Mouse (Mus musculus) lung, adult 18-20 months (tissue): ENCODE data around the gene Tec.

Experiments
- DNase-seq, 2 experiments: peaks; one replicate each; pipeline ENCODE4 v3.0.0; 2022; ENCODE audit warnings: mixed read lengths in 2 of 2

The Tec gene

GRCm38 (mm10) chr5:72891534-72891933, 23.3 kb upstream of the Tec start:
- DNase-seq: peak; percentile 58 to 67

GRCm38 (mm10) chr5:72888260-72888659, 20.0 kb upstream of the Tec start:
- DNase-seq: no peak

- no peak for DNase-seq
Observed at GRCm38 (mm10) chr5:72886458-72887222, 18.4 kb upstream of the Tec start.

GRCm38 (mm10) chr5:72883706-72884105, 15.4 kb upstream of the Tec start:
- no peak for DNase-seq

GRCm38 (mm10) chr5:72882412-72882765, 14.1 kb upstream of the Tec start:
- no peak for DNase-seq

- no peak for DNase-seq
Observed at GRCm38 (mm10) chr5:72881748-72882411, 13.6 kb upstream of the Tec start.

- no peak for DNase-seq
Observed at GRCm38 (mm10) chr5:72879736-72880135, 11.5 kb upstream of the Tec start.

DNA sequence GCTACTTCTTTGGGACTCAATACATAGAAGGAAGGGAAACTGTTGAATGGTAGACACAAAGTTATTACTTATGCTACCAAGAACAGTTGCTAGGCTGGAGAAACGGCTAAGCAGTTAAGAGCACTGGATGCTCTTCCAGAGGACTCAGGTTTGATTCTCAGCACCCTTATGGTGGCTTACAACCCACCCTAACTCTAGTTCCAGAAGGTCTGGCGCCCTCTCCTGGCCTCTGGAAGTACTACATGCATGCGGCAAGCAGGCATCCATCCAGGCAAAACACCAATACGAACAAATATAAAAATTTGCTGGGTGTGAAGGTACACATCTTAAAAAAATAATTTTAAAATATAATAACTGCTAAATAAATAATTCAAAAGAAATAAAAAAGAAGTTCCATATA, 2.8 kb upstream of the Tec start:
- DNase-seq: no peak

DNA sequence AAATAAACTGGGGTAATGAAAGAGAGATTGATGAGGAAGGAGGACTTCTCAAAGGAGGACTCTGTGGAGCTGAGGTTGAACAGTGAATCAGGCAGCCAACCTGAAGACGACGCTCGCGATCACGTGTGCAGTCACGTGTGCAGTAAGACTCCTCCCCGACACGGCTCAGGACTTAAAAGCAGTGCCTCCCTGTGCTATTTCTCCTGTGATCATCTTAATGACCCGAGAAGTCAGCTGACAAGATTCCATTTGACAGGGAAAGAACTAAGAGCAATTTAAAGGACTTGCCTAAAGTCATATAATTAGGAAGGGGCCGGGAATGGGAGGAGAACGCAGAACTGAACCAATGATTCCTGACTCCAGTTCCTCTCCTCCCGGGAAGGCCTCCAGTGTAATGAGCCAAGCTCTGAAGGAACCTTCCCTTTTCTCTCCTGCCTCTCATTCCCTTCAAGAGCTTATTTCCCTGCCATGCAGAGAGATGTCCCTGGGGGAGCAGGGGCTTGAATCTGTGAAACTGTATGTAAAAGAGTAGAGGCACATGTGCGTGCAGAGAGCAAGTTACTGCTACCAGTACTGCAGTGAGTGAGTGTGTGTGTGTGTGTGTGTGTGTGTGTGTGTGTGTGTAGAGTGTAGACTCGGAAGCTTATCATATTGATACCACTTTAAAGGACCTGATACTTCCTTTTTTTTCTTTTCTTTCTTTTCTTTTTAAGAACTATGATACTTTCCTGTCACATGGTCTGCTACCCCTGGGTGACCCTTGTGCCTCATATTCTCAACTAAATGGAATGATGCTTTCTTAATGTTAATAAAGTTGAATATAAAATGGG, 1.7 kb upstream of the Tec start:
- no peak for DNase-seq

- DNase-seq: peak in 1 of 2 experiments; percentile 28
Observed at GRCm38 (mm10) chr5:72867036-72867672, 1.1 kb downstream of the Tec start.

DNA sequence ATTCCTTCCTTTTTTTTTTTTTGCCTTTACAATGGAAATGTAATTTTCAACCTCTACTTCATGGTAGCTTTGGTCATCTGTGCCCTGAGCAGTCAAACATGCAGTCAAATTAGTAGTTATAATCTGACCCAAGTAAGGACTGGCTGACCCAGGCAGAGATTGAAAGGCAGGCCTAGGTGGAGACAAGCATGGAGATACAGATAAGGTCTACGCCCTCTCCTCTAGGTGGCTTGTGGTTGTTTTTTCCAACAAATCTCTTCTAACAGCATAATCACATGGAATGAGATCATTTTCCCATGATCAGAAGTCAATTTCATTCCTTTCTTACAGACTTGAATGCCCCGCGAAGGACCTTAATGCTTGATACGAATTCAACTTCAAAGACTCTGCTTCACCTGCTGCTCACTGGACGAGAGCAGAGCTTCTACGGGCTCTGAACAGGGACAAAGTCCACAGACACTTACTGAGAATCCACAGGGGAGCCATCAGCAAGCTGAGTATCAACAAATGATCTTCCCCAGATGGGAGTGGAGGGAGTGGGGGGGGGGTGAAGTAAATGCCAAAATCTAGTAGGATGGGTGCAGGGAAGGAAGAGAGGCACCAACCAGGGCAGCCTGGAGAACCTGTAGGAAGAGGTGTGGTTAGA, 1.9 kb downstream of the Tec start:
- no peak for DNase-seq

DNA sequence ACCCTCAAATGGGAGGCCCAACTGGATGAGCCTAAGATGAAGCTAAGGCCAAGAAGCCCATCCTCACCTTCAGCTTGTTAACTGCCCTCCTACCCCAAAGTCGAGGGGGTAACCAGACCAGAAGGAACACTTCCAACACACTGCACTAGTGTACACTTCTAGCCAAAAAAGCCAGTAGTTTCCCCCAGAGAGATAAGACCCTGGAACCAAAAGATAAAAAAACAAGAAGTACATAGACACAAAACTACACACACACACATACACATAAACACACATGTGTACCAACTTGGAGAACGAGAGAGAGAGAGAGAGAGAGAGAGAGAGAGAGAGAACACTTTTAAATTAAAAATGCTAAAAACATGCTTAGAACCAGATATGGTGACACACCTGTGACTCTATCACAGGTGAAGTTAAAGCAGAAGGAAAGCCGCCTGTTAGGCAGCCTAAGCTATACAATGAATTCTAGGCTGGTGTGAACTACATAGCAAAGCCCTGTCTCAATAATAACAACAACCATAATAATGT, 3.6 kb downstream of the Tec start:
- no peak for DNase-seq

DNA sequence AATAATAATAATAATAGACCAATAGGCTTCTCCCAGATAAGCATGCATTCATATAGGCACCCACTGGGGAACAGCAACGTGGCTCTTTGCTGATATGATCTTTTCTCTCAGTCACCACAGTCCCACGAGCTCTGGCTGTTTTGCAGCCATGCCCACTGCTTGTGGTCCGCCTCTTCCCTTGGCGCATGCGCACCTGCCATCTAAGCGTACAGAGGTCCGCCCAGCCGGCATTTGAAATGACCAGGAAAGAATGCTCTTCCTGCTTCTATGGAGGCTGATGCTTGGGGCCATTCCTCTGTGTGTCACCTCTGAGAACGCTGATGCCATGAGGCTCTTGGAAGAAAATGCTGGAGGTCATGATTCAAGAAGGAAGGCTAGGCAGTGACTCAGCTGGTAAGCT, 5.1 kb downstream of the Tec start:
- peak in 1 of 2 experiments; percentile 20 for DNase-seq

- no peak for DNase-seq
Observed at GRCm38 (mm10) chr5:72861726-72862385, 6.4 kb downstream of the Tec start.

DNA sequence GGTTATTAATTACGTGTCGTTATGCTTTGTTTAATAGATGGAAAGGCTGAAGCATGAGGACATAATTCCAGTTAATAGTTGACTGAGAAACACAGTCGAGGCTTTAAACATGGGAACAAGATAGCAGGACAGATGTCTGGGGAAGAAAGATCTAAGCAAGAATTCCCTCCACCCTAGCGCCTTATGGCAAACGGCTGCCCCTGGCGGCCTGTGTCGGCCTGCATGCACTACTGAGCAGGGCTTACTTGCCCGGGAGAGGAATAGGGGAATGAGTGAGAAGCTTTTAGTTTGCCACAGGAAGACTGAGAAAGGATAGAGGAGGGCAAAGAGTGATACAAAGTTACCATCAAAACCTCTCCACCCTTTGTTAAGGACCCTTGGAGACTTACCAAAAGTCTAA, 7.4 kb downstream of the Tec start:
- DNase-seq: no peak

DNA sequence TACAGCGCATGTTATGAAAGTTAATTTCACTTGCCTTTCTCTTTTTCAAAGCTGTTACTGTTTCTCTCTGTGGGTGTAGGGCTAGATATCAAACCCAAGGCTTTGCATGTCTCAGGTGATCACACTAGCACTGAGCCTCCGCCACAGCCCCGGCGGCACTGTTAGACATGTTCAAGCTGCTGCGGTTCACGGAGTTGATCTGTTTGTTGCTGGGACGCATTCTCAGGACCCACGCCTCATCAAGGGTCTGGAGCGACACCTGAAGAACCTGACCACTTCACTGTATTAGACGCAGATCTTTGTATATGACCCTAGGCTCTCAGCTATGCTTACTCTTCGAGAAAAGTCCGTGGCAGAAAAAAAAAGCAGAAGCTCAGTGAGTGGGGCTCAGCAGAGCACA, 10.0 kb downstream of the Tec start:
- no peak for DNase-seq

DNA sequence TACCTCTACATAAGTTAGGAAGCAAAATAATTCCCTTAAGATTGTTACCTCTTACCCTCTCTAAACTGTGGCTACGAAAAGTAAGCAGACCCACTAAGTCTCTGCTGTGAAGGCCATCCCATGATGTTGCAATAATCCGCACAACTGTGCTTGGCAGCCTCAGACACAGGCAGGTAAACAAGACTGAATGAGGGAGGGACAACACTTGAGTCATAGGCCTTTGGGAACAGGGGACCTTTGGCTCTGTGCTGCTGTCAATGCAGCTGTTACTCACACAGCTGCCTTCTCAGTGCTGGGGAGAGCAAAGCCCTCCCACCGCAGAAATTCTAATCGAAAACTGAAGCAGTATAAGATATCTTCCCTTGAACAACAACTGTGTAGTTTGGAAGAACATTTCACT, 10.5 kb downstream of the Tec start:
- peak in 1 of 2 experiments; percentile 43 for DNase-seq

DNA sequence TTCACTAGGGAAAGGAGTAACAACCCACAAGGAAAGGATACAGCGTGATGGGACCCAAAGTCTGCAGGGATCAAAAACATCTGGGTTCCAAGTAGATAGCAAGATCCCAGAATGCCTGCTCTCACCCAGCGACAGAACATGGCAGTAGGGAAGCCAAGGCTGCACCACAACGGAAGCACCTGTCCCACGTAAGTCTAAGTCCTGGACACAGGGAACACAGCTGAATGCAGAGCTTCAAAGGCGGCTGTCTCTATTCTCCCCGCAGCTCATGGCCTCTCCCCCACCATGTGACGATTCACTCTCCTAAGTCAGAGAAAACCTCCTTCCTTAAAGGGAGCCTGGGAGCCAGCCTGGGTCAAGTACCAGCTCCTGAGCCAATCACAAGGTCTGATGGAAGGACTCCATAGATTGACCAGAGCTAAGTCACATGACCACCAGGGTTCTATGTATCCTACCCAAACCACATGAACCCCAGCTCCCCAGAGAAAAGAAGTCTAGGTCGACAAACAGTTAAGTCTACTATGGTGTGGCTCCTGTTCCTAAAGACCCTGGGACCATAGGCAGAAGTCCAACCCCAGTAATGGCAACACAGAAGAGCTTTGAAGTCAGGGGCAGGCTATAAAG, 11.9 kb downstream of the Tec start:
- no peak for DNase-seq

GRCm38 (mm10) chr5:72855685-72856124, 12.6 kb downstream of the Tec start:
- DNase-seq: peak; percentile 71 to 78

- DNase-seq: no peak
Observed at GRCm38 (mm10) chr5:72854141-72854990, 13.9 kb downstream of the Tec start.
